Mouse (Mus musculus) A20 (cell line): ENCODE measurements around the gene Adgre5.

Source experiments
- DNase-seq: peaks from one replicate; pipeline ENCODE4 v3.0.0-alpha.2; 2011; ENCODE audit warnings: low read depth, low spot score

Gene Adgre5

GRCm38 (mm10) chr8:83740976-83741741 is at the start of gene Adgre5:
TSS of gene Adgre5 (minus strand) at chr8:83741326.
- DNase-seq = no peak

GRCm38 (mm10) chr8:83789826-83790225 is 48.7 kb upstream of the Adgre5 start:
- no peak for DNase-seq

DNA sequence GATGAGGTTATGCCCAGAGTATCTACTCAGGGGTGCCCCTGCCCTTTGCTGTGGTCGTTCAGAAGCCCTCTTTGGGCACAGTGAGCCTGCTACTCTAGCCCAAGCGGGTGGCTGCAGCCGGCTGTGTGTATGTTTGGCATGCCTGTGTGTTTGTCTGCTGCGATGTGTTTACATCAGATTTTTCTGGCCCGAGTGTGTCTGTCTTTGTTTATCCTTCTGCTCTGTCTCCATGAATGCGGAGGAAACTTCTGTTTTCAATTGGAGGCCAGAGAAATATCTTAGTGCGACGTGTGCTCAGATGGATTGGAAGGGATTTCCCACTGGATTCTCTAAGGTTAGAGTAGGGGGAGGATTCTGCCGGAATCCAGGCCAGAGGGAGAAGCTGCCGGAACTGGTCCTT is 43.9 kb upstream of the Adgre5 start:
- DNase-seq = no peak

- DNase-seq = peak; percentile 69
These were observed 41.9 kb upstream of the Adgre5 start for GRCm38 (mm10) chr8:83782832-83783558.

DNA sequence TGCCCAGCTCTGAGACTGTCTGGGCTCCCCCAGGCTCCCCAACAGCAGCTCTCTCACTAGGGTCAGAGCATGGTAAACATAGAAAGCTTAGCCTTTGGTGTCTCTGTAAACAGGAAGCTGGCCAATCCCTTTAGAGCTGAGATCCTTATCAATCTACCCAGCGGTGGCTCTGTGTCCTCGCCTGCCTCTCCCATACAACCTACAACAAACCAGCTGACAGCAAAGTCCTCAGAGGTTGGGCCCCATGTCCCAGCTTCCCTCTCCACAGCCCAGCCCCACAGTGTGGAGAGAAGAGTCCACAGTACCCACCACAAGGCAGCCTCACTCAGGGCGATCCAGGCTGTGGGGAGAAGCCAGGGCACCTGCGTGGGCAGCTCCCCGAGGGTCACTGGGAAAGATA is 38.5 kb upstream of the Adgre5 start:
- DNase-seq = no peak

GRCm38 (mm10) chr8:83778051-83778450 is 36.9 kb upstream of the Adgre5 start:
- no peak for DNase-seq

DNA sequence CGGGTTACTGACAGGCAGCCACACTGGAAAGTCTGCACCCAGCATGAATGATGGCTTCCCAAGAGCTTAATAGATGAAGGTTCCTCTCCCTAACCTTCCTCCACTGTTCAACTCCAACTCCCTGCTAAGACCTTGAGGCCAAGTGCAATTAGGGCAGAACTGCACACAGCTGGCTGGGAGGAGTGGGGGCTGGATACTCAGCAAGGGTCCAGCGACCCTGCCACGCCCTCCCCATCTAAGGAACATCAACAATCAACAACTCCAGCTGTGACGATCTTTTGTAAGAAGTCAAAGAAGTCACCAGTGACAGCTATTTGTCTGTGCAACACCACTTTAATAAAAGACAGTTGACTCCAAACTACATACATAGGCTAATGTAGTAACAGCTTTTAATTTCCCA is 35.5 kb upstream of the Adgre5 start:
- DNase-seq = no peak

GRCm38 (mm10) chr8:83774221-83774620 is 33.1 kb upstream of the Adgre5 start:
- no peak for DNase-seq

DNA sequence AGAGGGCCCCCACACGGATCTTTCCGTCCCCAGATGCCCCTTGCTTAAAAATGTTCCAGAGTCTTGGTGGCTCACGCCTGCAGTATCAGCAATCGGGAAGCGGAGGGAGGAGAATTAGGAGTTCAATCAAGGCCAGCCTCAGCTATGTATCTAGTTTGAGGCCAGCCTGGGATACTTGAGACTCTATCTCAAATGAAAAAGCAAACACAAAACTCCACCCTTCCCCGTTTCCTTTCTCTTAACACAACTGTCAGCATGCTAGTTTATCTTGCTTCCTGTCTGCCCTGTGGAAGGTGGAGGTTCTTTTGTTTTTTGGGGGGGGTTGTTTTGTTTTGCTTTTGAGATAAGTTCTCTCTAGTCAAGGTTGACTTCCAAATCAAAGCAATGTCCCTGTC is 32.3 kb upstream of the Adgre5 start:
- no peak for DNase-seq

GRCm38 (mm10) chr8:83772701-83773451 is 31.8 kb upstream of the Adgre5 start:
- DNase-seq = no peak

- no peak for DNase-seq
These were observed 30.7 kb upstream of the Adgre5 start for GRCm38 (mm10) chr8:83771791-83772190.

GRCm38 (mm10) chr8:83770669-83771068 is 29.5 kb upstream of the Adgre5 start:
- no peak for DNase-seq

GRCm38 (mm10) chr8:83769720-83770119 is 28.6 kb upstream of the Adgre5 start:
- DNase-seq = no peak

GRCm38 (mm10) chr8:83768526-83768925 is 27.4 kb upstream of the Adgre5 start:
- no peak for DNase-seq

GRCm38 (mm10) chr8:83767442-83767841 is 26.3 kb upstream of the Adgre5 start:
- no peak for DNase-seq

GRCm38 (mm10) chr8:83765663-83766062 is 24.5 kb upstream of the Adgre5 start:
- DNase-seq = no peak

DNA sequence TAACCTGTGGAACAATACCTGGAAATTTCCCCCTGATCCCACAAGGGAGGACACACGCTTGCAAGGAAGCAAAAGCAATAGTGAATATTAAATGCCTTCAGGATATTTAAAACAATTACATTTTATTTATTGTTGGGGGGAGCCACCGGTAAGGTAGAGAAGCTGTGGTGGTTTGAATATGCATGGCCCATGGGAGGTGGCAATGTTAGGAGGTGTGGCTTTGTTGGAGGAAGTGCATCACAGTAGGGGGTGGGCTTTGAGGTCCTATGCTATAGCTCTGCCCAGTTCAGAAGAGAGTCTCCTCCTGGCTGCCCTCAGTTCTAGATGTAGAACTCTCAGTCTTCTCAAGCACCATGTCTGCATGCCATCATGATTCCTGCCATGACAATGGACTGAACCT is 23.6 kb upstream of the Adgre5 start:
- no peak for DNase-seq

- DNase-seq = no peak
These were observed 23.0 kb upstream of the Adgre5 start for GRCm38 (mm10) chr8:83764116-83764515.

DNA sequence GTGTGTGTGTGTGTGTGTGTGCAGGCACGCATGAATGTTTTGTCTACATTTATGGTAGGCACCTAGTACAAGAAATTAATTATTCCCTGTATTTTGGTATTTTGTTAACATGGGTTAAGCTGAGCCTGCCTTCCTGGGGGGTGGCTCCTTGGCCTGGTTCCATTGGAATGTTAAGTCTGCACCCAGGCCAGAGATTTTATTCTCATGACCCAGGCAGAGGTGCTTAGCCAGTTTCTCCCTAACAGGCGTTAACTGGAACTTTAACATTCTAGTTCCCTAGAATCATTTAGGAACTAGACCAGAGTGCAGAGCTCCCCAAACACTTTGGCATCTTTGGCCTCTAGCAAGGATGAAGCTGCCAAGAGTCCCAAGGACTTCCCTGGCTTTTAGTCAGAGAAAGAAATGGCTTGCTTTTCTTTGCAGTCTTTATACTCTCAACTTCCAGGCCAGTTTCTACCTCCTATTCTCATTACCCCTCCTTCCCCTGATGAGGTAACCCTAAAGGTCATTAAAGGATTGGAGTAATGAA is 18.2 kb upstream of the Adgre5 start:
- DNase-seq = no peak

DNA sequence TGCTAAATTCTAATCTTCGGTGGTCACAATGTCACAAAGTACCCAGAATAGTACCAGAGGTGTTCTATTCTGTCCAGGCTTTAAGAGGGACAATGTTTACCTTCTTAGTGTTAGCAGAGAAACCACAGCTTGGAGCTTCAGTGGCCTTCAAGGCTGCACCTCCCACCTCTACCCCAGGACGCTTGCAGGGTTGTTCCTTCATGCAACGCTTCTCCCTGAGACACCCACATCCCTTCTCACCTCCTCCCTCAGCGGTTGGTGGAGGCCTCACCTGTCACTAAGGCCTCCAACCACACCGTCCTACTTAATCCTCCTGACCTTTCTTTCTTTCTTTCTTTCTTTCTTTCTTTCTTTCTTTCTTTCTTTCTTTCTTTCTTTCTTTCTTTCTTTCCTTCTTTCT is 17.2 kb upstream of the Adgre5 start:
- DNase-seq = no peak

- no peak for DNase-seq
These were observed 16.0 kb upstream of the Adgre5 start for GRCm38 (mm10) chr8:83757084-83757607.

- DNase-seq = peak; percentile 33
These were observed 15.1 kb upstream of the Adgre5 start for GRCm38 (mm10) chr8:83756273-83756672.
